Mouse (Mus musculus): Measurements from ENCODE around the gene Asic1. TPM values are rescaled to one million over a fixed set of nuclear protein-coding genes. Genes with fewer than 3 reads are reported as not detected.
A peak's percentile ranks its signal among the peaks of the same experiment; 100 is the strongest.

Gene Asic1
- total RNA-seq, 2 experiments from 2014 or later: 33.9 to 37.3 TPM

DNA sequence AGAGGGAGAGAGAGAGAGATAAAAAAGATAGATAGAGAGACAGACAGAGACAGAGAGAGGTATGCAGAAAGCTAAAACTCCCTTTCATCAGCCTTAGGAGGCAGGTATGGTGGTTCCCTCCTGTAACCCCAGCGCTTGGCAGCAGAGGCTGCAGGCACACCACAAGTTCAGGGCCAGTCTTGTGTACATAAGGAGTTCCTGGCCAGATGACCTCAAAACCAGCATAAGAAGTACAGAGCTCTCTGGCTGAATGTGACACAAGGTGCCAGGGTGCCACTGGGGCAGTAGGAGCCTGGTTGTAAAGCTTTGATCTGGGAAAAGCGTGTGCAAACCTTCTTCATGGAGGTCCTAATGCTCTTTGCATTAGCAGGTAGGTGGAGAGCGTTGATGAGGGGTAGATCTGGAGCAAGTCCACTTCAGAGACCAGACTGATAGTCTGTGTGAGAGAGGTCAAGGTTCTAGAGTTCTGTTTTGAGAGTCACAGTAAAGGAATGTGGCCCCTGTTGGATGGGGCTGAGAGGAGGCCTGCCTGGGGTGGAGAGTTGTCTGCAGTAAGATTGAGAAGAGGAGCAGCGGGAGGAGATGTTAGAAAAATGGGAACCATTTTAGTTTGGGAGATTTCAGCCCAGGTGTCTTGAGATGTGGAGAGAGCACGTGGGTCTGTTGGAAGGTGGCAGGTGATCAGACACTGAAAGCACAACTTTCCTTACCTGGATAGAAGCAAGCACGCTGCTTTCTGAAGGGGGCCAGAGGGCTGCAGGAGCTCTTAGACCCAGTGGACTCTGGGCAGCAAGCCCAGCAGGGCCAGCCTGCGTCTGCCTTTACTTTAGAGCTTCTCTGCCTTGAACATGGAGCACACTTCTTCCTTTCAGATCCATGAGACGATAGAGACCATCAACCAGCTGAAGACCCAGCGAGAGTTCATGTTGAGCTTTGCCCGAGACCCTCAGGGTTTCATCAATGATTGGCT lies 40.3 kb downstream of the Asic1 start:
- DNase-seq (ENCODE audit: low spot score in 2 of 2): no peak
- peak overlapping the region; percentile 99 for H3K27ac ChIP-seq
- no peak for TF ChIP-seq CTCF (conservative IDR thresholded peaks at IDR 0.05)
- H3K4me3 ChIP-seq: no peak overlapping the region

DNA sequence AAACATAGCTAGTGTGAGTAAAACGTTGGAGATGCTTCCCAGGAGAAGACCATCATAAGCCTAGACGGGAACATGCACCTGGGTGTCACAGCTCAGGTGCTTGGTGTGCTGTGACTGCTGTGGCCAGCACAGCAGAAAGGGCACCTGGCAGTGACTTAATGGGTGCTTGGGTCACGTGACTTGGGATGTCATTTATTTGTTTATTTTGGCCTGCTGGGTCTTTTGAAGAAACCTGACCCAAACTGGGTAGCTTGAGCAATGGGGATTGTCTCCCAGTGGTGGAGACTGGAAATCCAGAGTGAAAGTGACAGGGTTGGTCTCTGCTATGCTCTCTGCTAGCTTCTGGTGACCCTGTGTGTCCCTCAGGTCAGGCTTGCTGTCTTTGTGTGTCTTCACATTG lies 41.3 kb downstream of the Asic1 start:
- TF ChIP-seq CTCF (conservative IDR thresholded peaks at IDR 0.05): no peak
- no peak for DNase-seq (ENCODE audit: low spot score in 2 of 2)
- peak overlapping the region; percentile 99 for H3K27ac ChIP-seq
- no peak overlapping the region for H3K4me3 ChIP-seq

DNA sequence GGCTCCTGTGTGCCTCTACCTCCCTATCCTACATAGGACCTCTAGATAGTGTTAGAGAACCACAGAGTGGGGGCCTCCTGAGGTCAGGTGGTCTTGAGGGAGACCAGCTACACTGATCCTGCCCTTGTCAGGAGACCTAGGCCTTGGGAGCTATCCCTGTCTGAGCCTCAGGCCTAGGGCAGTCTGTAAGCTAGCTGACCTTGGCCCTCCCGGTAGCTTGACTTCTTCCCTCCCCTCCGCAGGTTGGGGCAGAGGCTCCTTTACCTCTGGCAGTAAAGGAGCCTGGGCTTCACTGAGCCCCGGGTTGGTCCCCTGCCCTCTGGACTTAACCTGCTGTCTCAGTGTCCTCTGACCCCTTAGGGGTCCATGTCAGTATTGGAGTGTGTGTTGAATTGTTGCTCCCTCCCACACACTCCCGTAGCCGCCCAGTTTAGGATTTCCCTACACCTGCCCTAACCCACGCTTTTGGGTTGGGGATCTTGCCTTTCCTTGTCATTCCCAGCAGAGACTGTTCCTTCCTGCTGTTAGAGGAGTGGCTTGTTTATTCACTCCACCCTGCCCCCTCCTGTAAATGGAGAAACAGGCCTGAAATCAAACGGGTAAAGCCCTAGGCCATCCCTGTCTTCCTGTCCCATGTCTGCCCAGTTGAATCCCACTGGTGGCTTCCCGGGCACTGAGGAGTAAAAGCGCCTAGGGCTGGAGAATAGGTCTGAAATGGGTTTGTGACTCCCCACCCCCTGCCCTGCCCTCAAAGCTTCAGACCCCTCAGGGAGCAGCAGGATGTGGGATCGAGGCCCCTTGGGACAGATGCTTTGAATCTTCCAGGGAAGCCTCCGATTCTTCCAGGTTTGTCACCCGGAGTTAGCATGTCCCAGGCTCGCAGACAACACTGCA lies 42.7 kb downstream of the Asic1 start:
- no peak for TF ChIP-seq CTCF (conservative IDR thresholded peaks at IDR 0.05)
- DNase-seq (ENCODE audit: low spot score in 2 of 2): no peak
- peak overlapping the region; percentile 99 for H3K27ac ChIP-seq
- no peak overlapping the region for H3K4me3 ChIP-seq

DNA sequence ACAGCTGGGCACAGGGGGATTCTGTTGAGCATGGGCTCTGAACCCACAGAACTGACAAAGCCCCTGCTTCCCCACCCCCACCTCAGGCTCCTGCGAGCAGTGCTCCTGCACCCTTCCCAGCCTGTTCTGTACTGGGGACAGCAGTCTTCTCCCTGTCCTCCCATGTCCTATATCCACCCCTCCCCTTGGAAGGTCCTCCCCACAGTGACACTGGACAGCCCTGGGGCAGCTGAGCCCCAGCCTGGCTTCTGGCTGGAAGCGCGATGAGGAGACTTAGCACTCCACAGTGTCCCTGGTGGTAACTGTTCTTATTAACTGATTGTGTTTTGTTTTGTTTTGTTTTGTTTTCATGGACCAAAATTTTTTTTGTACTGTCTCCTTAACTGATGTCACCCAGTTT lies 43.4 kb downstream of the Asic1 start:
- TF ChIP-seq CTCF (conservative IDR thresholded peaks at IDR 0.05): peak; percentile 53
- DNase-seq (ENCODE audit: low spot score in 2 of 2): peak in 1 of 2 experiments; percentile 11
- Histone ChIP-seq H3K27ac (peak overlapping the region; percentile 99), H3K4me3 (no peak overlapping the region)

DNA sequence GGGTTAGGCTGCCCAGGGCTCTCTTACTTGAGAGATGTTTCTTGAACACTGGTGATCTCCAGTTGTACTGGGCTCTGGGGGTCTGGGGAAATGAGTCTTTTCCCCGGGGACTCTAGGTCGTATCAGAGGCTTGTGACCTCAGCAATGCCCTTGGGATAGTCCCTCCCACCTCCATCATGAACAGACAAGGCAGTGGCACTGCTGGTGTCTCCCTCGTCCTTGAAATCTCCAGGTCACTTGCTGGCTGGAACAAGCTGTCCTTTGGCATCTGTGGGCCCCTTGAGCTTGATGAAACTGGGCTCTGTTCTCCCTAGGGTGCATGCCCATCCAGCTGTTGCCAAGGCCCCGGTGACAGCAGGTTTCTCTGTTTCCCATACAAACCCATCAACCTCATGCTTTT lies 44.0 kb downstream of the Asic1 start:
- TF ChIP-seq CTCF (conservative IDR thresholded peaks at IDR 0.05): no peak
- Histone ChIP-seq H3K4me3 (no peak overlapping the region), H3K27ac (peak overlapping the region; percentile 99)
- peak in 1 of 2 experiments; percentile 9 for DNase-seq (ENCODE audit: low spot score in 2 of 2)

DNA sequence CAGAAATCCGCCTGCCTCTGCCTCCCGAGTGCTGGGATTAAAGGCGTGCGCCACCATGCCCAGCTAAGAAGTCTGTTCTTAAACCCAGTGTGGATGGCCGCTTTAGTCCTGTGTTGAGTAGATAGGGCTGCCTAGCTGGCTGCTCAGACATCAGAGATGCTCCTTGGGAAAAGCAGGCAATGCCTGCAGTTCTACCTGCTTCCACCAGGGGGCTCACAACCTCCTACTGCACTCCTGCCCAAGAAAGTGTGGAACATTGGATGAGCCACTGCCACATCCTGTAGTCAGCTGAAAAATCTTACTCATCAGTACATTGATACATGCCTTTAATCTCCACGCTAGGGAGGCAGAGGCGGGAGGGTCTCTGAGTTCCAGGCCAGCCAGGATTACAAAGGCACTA lies 44.7 kb downstream of the Asic1 start:
- no peak overlapping the region for H3K4me3 ChIP-seq
- H3K27ac ChIP-seq: peak overlapping the region; percentile 99
- peak; percentile 86 to 90 for DNase-seq (ENCODE audit: low spot score in 2 of 2)
- peak; percentile 94 for TF ChIP-seq CTCF (conservative IDR thresholded peaks at IDR 0.05)

DNA sequence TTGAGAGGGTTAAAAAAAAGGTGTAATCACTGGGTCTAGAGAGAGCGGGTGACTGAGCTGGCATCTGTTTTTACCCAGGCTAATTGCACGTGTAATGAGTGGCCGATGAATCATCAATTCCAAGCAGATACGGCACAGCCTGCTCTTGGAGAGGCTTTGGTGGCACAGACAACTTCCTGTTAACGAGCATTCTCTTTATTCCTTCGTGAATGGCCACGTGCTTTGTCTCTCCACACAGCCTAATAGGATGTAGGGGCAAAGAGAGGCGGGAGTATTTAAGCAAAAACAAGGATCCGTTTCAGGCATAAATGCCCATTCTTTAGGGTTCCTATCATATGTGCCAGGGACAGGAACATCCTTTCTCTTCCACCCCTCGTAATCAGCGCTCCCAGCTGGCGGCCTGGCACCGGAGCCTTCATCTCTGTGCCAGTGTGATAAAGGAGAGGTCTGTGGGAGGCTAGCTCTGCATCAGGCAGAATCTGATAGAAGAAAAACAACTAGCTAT lies 45.2 kb downstream of the Asic1 start:
- TF ChIP-seq CTCF (conservative IDR thresholded peaks at IDR 0.05): no peak
- peak; percentile 76 to 89 for DNase-seq (ENCODE audit: low spot score in 2 of 2)
- Histone ChIP-seq H3K4me3 (no peak overlapping the region), H3K27ac (peak overlapping the region; percentile 99)

DNA sequence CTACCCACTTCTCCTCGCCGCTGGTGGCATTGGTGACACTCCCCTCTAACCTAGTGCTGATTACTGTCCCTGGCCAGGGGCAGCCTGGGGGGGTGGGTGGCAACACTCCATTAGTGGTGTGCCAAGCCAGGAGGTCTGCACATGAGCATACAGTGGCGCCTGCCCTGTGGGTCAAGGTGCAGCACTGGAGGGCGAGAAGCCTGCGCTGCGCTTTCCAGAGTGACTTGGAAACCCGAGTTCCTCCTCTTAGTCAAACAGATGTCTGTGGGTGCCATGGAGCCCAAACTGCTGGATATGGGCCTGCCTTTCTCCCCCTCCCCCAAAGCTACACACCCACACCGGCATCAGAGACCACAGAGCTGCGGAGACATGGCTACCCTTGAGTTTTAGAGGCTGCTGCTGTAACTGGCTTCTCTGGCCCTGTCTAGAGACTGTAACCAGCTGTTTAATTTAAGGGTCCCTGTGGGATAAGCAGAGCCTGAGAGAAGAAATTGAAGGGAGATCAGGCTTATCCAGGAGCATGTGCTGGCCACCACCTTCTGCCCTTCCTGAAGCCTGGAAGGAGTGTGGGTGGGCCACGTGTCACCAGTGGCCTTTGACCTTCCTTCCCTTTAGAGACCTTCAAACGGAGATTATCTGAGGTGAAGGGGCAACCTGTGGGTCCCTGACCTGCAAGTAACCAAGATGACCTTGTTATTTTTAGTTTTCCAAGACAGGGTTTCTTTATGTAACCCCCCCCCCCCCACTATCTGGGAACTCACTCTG lies 46.0 kb downstream of the Asic1 start:
- H3K4me3 ChIP-seq: peak overlapping the region; percentile 15
- DNase-seq (ENCODE audit: low spot score in 2 of 2): peak; percentile 27 to 43
- H3K27ac ChIP-seq: peak overlapping the region; percentile 99
- TF ChIP-seq CTCF (conservative IDR thresholded peaks at IDR 0.05): no peak

DNA sequence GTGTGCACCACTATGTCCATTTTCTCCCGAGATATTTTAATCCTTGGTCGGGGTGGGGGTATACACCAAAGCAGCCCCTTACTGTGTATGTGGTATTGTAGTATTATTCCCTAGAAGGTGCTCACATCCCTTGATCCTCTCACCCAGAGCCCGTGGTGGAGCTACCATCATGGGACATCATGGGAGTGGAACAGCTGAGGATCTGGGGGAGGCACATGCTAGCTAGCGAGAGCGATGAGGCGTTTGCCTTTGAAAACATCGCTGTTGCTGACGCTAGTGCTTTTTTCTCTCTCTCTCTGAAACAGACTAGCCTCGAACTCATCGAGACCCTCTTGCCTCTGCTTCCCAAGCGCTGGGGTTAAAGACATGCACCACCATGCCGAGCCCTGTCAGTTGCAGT lies 46.6 kb downstream of the Asic1 start:
- DNase-seq (ENCODE audit: low spot score in 2 of 2): peak; percentile 38 to 65
- Histone ChIP-seq H3K27ac (peak overlapping the region; percentile 99), H3K4me3 (no peak overlapping the region; the same call in 1 of the 2 replicates)
- no peak for TF ChIP-seq CTCF (conservative IDR thresholded peaks at IDR 0.05)

DNA sequence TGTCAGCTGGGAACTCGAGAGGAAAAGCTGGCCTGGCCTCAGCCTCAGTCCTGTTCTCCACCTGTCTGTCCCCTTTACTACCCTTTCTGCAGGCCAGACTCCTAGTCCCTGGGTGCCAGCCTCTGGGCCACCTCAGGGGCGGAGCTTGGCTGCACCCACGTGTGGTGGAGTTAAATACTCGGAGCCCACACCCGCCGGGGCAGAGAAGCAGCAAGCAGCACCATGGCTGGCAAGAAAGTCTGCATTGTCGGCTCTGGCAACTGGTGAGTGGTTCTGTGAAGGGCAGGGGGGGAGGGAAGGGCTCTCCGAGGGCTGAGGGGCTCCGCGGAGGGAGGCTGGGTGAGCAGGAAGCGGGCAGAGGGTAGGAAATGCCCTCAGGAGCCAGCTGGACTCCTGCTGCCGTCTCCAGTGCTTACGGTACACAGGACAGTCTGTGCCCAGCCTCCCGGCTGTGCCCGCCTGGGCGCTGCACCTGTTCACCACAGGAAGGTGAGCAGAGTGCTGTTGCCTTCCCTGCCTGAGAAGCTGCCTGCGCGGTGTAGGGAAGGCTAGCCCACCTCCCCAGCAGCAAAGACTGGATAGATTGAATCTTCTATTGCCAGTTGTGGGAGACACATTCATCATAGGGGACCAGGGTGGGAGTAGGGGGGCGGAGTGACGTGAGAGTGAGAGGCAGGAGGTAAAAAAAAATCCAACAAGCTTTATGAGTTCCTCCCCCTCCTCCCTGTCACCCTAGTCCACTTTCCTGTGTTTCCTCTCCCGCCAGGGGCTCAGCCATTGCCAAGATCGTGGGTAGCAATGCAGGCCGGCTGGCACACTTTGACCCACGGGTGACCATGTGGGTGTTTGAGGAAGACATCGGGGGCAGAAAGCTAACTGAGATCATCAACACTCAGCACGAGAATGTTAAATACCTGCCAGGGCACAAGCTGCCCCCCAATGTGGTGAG lies 47.5 kb downstream of the Asic1 start, which contains the start of gene Gpd1:
Gene Gpd1, plus strand, starts transcription at position 130 of the 949 bp plus-strand sequence.
- Histone ChIP-seq H3K4me3 (peak within 1 kb of the TSS; percentile 76), H3K27ac (peak within 1 kb of the TSS; percentile 99)
- no peak for TF ChIP-seq CTCF (conservative IDR thresholded peaks at IDR 0.05)
- DNase-seq (ENCODE audit: low spot score in 2 of 2): peak; percentile 73 to 77

DNA sequence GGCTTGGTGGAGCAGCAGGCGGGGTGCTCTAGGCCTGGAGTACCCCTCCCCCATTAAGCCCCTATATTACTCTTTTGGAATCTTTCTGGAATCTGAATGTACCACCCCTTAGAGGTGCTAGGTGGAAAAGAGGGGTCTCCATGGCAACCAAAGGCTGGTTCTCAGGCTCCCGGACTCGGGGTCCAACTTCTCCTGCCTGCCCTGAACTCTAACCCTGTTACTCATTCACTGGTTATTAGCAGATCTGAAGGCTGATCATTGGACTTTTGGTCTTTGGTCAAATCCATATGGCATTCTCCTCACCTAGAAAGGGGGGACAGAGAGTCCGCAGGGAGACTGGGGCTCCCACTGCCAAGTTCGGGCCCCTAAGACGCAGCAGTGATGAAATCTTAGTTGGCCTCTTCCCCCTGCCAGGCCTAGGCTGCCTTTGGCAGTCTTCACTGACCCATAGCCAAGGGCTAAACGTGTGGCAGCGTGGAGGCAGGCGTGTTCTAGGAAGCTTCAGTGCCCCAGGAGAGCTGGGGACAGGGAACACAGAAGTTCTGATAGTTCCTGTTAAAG lies 48.4 kb downstream of the Asic1 start:
- Histone ChIP-seq H3K27ac (peak overlapping the region; percentile 99), H3K4me3 (peak overlapping the region; percentile 76)
- TF ChIP-seq CTCF (conservative IDR thresholded peaks at IDR 0.05): no peak
- DNase-seq (ENCODE audit: low spot score in 2 of 2): peak in 1 of 2 experiments; percentile 13

All from layer of hippocampus, adult 2 months (tissue).